Mouse (Mus musculus) liver, embryonic 11.5 days (tissue): ENCODE results near the gene Smyd3. TPM values are rescaled to one million over a fixed set of nuclear protein-coding genes. Genes with fewer than 3 reads are reported as not detected.

Source experiments
- ATAC-seq: fragments of 200-750 bp; cut with Nextera tagmentation; replicated peaks from 2 replicates; pipeline ENCODE4 v1.8.0; 2017; ENCODE audit warnings: moderate number of reproducible peaks, mild to moderate bottlenecking, moderate TSS enrichment, moderate library complexity; ENCODE audit not compliant: low FRiP score
- DNase-seq: peaks from one replicate; pipeline ENCODE4 v3.0.0-alpha.2; 2017; ENCODE audit warnings: low spot score
- H3K27ac ChIP-seq: fragments of 300-500 bp; sonication (generic); 2 replicates; pipeline ENCODE4 v1.5.1; 2014; ENCODE audit warnings: mild to moderate bottlenecking, low read depth, low read length, control low read depth
- H3K27me3 ChIP-seq: fragments of 300-500 bp; sonication (generic); replicated peaks from 2 replicates; pipeline ENCODE4 v1.6.1; 2014; ENCODE audit warnings: low read length, mixed read lengths; ENCODE audit not compliant: control insufficient read depth, insufficient read depth
- H3K36me3 ChIP-seq: fragments of 300-500 bp; sonication (generic); 2 replicates; pipeline ENCODE4 v1.6.1; 2014; ENCODE audit warnings: mild to moderate bottlenecking, low read length, moderate library complexity, mixed read lengths; ENCODE audit not compliant: control insufficient read depth, insufficient read depth
- H3K4me1 ChIP-seq: fragments of 300-500 bp; sonication (generic); replicated peaks from 2 replicates; pipeline ENCODE4 v1.6.1; 2014; ENCODE audit warnings: low read length, mixed read lengths; ENCODE audit not compliant: control insufficient read depth, insufficient read depth
- H3K4me2 ChIP-seq: fragments of 300-500 bp; sonication (generic); 2 replicates; pipeline ENCODE4 v1.6.1; 2014; ENCODE audit warnings: mild to moderate bottlenecking, control low read depth, moderate library complexity
- H3K4me3 ChIP-seq: fragments of 300-500 bp; sonication (generic); 2 replicates; pipeline ENCODE4 v1.5.1; 2014; ENCODE audit warnings: low read depth, low read length, control low read depth
- H3K9ac ChIP-seq: fragments of 300-500 bp; sonication (generic); 2 replicates; pipeline ENCODE4 v1.6.1; 2014; ENCODE audit warnings: low read depth, low read length, control low read depth
- H3K9me3 ChIP-seq: fragments of 300-500 bp; sonication (generic); 2 replicates; pipeline ENCODE4 v1.6.1; 2016; ENCODE audit warnings: low read length, inconsistent platforms, mixed read lengths; ENCODE audit not compliant: control insufficient read depth
- WGBS: fragments of 180-500 bp; shearing (Covaris S2); extraction: QIAGEN DNeasy Blood & Tissue Kit; methylation state at CpG from one replicate; pipeline ENCODE4 v1.1.7; 2014; 5-methylcytosine and 5-hydroxymethylcytosine counted together
- polyA plus RNA-seq: library from polyadenylated mRNA; unstranded; fragments of >200 nt; fragmentation: Nextera tagmentation; extraction: Ambion mirVana; gene quantifications from 2 replicates; pipeline ENCODE4 v1.2.1, GENCODE M21; 2014

Gene Smyd3
- polyA plus RNA-seq, 1 experiment from 2014 or later: 17.3 TPM

DNA sequence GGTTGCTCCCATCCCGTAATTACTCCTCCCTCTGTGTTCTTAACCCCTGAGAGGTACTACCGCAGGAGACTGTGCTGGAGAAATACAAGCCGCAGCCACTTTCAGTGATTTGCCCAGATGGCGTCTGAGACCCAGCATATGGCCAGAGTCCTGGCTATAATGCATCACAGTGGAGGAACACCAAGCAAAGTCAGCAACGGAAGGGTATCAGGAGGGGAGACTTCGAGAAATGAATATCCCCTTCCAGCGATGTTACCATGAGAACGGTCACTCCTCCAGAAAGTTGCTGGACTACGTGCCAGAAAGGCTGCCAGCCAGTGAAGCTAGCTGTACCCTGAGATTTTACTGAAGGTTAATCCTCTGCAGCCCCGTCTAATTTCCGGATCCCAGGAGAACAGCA lies 325.1 kb downstream of the Smyd3 start:
- H3K27me3 ChIP-seq: no peaks in the 10 kb centered on the region
- DNase-seq (no peak), ATAC-seq (no peak)
- H3K4me3 ChIP-seq: no peak overlapping the region
- H3K9ac ChIP-seq: no peak overlapping the region
- H3K4me1 ChIP-seq: no peaks in the 10 kb centered on the region
- WGBS: 88% methylated on average over 11 of the region's 11 CpGs
- H3K27ac ChIP-seq: no peak overlapping the region
- no peak overlapping the region for H3K4me2 ChIP-seq
- no peaks in the 10 kb centered on the region for H3K36me3 ChIP-seq
- H3K9me3 ChIP-seq: no peaks in the 10 kb centered on the region

DNA sequence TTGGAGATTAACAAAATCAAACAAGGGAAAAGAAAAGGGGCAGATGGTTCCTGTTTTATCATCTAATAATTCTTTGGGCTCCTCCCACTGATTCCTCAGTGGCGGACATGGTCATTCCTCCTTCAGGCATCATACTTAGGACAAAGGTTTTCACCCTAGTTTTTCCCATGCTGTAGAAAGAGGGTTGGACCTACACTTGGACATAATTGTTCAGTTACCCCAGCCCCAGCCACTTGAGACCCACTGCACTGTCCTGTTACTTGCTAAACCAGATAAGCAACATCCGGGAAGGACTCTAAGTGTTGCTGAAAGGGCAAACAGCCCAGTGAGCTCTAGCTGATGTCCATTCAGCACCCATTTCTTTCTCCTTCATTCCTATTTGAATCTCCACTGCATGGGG lies 327.0 kb downstream of the Smyd3 start:
- H3K4me2 ChIP-seq: no peak overlapping the region
- no peaks in the 10 kb centered on the region for H3K9me3 ChIP-seq
- H3K4me1 ChIP-seq: no peaks in the 10 kb centered on the region
- no peak overlapping the region for H3K27ac ChIP-seq
- no peaks in the 10 kb centered on the region for H3K36me3 ChIP-seq
- DNase-seq (no peak), ATAC-seq (no peak)
- 42% methylated on average over 2 of the region's 2 CpGs for WGBS
- H3K4me3 ChIP-seq: no peak overlapping the region
- H3K27me3 ChIP-seq: no peaks in the 10 kb centered on the region
- no peak overlapping the region for H3K9ac ChIP-seq

DNA sequence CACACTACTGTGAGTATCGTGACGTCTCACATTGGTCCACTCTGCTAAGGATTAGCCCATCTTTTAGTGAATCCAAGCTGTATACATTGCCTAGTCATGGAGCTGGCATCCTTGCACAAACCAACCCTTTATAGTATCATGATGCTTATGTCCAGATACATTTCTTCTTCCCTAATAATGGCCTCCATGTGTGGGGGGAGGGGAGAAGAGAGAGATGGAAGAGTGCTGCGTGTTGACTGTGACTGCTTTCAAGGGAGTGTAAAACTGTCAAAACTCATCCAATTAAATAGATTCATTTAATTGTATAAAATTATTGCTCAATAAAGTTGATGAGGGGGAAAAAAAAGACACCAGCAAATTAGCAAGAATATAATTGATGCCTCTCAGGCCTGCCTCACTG lies 330.7 kb downstream of the Smyd3 start:
- DNase-seq (no peak), ATAC-seq (no peak)
- WGBS: 88% methylated on average over 3 of the region's 3 CpGs
- Histone ChIP-seq H3K27me3 (no peaks in the 10 kb centered on the region), H3K36me3 (no peaks in the 10 kb centered on the region), H3K9me3 (no peaks in the 10 kb centered on the region), H3K4me2 (no peak overlapping the region), H3K9ac (no peak overlapping the region), H3K27ac (no peak overlapping the region), H3K4me3 (no peak overlapping the region), H3K4me1 (no peaks in the 10 kb centered on the region)

GRCm38 (mm10) chr1:179184631-179185030 lies 333.2 kb downstream of the Smyd3 start:
- DNase-seq: no peak
- 91% methylated on average over 4 of the region's 4 CpGs for WGBS
- no peaks in the 10 kb centered on the region for H3K27me3 ChIP-seq
- H3K27ac ChIP-seq: no peak overlapping the region
- H3K4me1 ChIP-seq: no peaks in the 10 kb centered on the region
- no peak overlapping the region for H3K9ac ChIP-seq
- no peaks in the 10 kb centered on the region for H3K9me3 ChIP-seq
- no peak overlapping the region for H3K4me2 ChIP-seq
- H3K36me3 ChIP-seq: no peaks in the 10 kb centered on the region
- no peak overlapping the region for H3K4me3 ChIP-seq
- ATAC-seq: no peak

DNA sequence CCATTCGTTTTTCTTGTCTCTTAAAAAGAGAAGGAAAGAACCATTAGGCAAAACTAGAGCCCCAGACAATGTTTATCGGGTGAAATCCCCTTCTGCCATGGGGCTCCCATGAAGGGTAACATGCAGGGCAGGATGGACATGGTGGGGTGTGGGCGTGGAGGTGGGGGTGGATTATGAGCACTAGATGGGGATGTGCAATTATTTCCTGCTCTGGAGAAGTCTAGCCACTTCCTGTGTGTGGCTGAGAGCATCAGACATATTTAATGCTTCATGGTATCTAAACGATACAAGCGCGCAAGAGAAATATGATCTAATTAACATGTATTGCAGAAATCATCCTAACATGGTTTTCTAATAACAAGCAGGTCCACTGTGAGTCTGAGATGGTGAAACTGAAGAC lies 334.3 kb downstream of the Smyd3 start:
- H3K27me3 ChIP-seq: no peaks in the 10 kb centered on the region
- H3K4me2 ChIP-seq: no peak overlapping the region
- H3K4me3 ChIP-seq: no peak overlapping the region
- H3K9me3 ChIP-seq: no peaks in the 10 kb centered on the region
- H3K36me3 ChIP-seq: no peaks in the 10 kb centered on the region
- H3K4me1 ChIP-seq: no peaks in the 10 kb centered on the region
- no peak overlapping the region for H3K9ac ChIP-seq
- DNase-seq (no peak), ATAC-seq (no peak)
- 81% methylated on average over 6 of the region's 6 CpGs for WGBS
- H3K27ac ChIP-seq: no peak overlapping the region

GRCm38 (mm10) chr1:179180546-179180945 lies 337.3 kb downstream of the Smyd3 start:
- no peak overlapping the region for H3K4me2 ChIP-seq
- no peaks in the 10 kb centered on the region for H3K36me3 ChIP-seq
- DNase-seq: no peak
- ATAC-seq: no peak
- no peak overlapping the region for H3K27ac ChIP-seq
- no peak overlapping the region for H3K4me3 ChIP-seq
- WGBS: 75% methylated on average over 3 of the region's 3 CpGs
- no peak overlapping the region for H3K9ac ChIP-seq
- no peaks in the 10 kb centered on the region for H3K27me3 ChIP-seq
- H3K4me1 ChIP-seq: no peaks in the 10 kb centered on the region
- H3K9me3 ChIP-seq: no peaks in the 10 kb centered on the region

DNA sequence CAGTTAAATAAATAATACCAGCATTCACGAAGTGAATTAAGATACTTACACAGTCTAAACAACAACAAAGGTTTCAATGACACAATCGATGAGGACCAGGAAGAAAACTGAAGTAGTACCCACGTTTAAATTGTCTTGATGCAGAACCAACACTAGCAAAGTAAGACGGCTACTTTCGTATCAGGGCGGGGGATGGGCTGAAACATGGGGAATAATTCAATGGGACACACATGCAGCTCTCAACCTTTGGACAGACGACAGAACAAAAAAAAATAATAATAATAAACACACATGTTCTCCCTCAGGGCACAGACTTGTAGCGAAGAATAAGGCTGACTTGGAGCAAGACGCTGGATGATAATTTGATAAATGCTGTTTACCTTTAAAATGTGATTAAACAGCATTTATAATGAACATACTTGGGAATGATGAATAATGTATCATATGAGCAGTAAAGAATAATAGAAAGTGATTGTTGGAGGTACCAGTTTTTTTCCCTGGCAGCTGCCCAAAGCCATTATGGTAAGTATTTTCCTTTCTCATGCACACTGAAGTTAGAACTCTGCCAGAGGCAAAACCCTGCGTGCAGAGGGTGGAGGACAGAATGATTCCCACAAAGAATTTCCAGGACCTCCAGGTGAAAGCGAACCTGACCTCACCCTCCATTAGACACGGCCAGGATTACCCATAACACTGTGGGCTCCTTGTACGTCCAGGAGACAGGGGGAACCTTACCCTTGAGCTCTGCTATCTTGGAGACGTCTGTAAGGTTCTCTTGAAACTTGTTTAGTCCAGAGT lies 340.8 kb downstream of the Smyd3 start:
- no peak overlapping the region for H3K4me3 ChIP-seq
- no peak overlapping the region for H3K27ac ChIP-seq
- H3K36me3 ChIP-seq: no peaks in the 10 kb centered on the region
- WGBS: 71% methylated on average over 14 of the region's 14 CpGs
- H3K9ac ChIP-seq: no peak overlapping the region
- no peaks in the 10 kb centered on the region for H3K9me3 ChIP-seq
- H3K4me1 ChIP-seq: no peaks in the 10 kb centered on the region
- ATAC-seq (no peak), DNase-seq (no peak)
- no peaks in the 10 kb centered on the region for H3K27me3 ChIP-seq
- H3K4me2 ChIP-seq: no peak overlapping the region

- Histone ChIP-seq H3K9ac (no peak overlapping the region), H3K27ac (no peak overlapping the region), H3K4me3 (no peak overlapping the region), H3K27me3 (no peaks in the 10 kb centered on the region), H3K9me3 (no peaks in the 10 kb centered on the region), H3K4me2 (no peak overlapping the region), H3K36me3 (no peaks in the 10 kb centered on the region), H3K4me1 (no peaks in the 10 kb centered on the region; the same call in 1 of the 2 replicates)
- DNase-seq (no peak), ATAC-seq (no peak)
- 62% methylated on average over 4 of the region's 4 CpGs for WGBS
Measured at GRCm38 (mm10) chr1:179174241-179174640, 343.6 kb downstream of the Smyd3 start.

- Histone ChIP-seq H3K9ac (no peak overlapping the region), H3K9me3 (no peaks in the 10 kb centered on the region), H3K4me3 (no peak overlapping the region), H3K36me3 (no peaks in the 10 kb centered on the region), H3K27ac (no peak overlapping the region), H3K27me3 (no peaks in the 10 kb centered on the region), H3K4me1 (no peaks in the 10 kb centered on the region; the same call in 1 of the 2 replicates), H3K4me2 (no peak overlapping the region)
- DNase-seq: no peak
- ATAC-seq: no peak
- 85% methylated on average over 8 of the region's 8 CpGs for WGBS
Measured at GRCm38 (mm10) chr1:179170555-179170954, 347.3 kb downstream of the Smyd3 start.
